Mouse (Mus musculus): Measurements from ENCODE around the gene Mogs. TPM values are rescaled to one million over a fixed set of nuclear protein-coding genes. Genes with fewer than 3 reads are reported as not detected.

Gene Mogs
- polyA plus RNA-seq, 1 experiment, result 25.4 TPM

- Histone ChIP-seq H3K27me3 (ENCODE audit: control insufficient read depth, insufficient read depth, low read length, poor library complexity, severe bottlenecking) (peaks cover 35% of the 10 kb centered on the region), H3K36me3 (ENCODE audit: control insufficient read depth, insufficient read depth, low read length, poor library complexity, severe bottlenecking) (no peaks in the 10 kb centered on the region), H3K4me3 (ENCODE audit: low read depth, low read length) (peak overlapping the region; percentile 65), H3K27ac (ENCODE audit: insufficient read depth, low read length) (no peak overlapping the region), H3K9ac (ENCODE audit: low read depth, poor library complexity, severe bottlenecking) (peak overlapping the region; percentile 71), H3K4me1 (ENCODE audit: control insufficient read depth, insufficient read depth, low read length) (no peaks in the 10 kb centered on the region), H3K9me3 (replicated peaks; ENCODE audit: control insufficient read depth, insufficient read depth, low read length, poor library complexity, severe bottlenecking) (no peaks in the 10 kb centered on the region)
- TF ChIP-seq CTCF (IDR thresholded peaks at IDR 0.05; ENCODE audit: low read depth, low read length) (no peak), EP300 (IDR thresholded peaks at IDR 0.05; ENCODE audit: insufficient read depth, low read depth, low read length) (no peak), POLR2A (IDR thresholded peaks at IDR 0.05; ENCODE audit: insufficient read depth, low read length) (no peak)
Measured at GRCm38 (mm10) chr6:83069488-83070246, 45.6 kb upstream of the Mogs start.

DNA sequence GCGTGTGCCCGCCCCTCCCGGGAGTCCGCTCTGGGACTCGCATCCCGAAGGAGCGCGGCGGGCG, 45.2 kb upstream of the Mogs start, which contains the start of gene Tlx2:
Tlx2 (minus strand) TSS at position 47 of the 64 bp plus-strand sequence.
- Histone ChIP-seq H3K27ac (ENCODE audit: insufficient read depth, low read length) (no peak within 1 kb of the TSS), H3K4me3 (ENCODE audit: low read depth, low read length) (peak within 1 kb of the TSS; percentile 65), H3K4me1 (ENCODE audit: control insufficient read depth, insufficient read depth, low read length) (no peaks in the 10 kb centered on the region), H3K9ac (ENCODE audit: low read depth, poor library complexity, severe bottlenecking) (peak within 1 kb of the TSS; percentile 71), H3K36me3 (ENCODE audit: control insufficient read depth, insufficient read depth, low read length, poor library complexity, severe bottlenecking) (no peaks in the 10 kb centered on the region), H3K9me3 (replicated peaks; ENCODE audit: control insufficient read depth, insufficient read depth, low read length, poor library complexity, severe bottlenecking) (no peaks in the 10 kb centered on the region), H3K27me3 (ENCODE audit: control insufficient read depth, insufficient read depth, low read length, poor library complexity, severe bottlenecking) (peaks cover 35% of the 10 kb centered on the region)
- TF ChIP-seq POLR2A (IDR thresholded peaks at IDR 0.05; ENCODE audit: insufficient read depth, low read length), result no peak
- TF ChIP-seq CTCF (IDR thresholded peaks at IDR 0.05; ENCODE audit: low read depth, low read length), result no peak
- TF ChIP-seq EP300 (IDR thresholded peaks at IDR 0.05; ENCODE audit: insufficient read depth, low read depth, low read length), result no peak

GRCm38 (mm10) chr6:83070311-83071219, 44.7 kb upstream of the Mogs start:
- peak overlapping the region; percentile 71 for H3K9ac ChIP-seq (ENCODE audit: low read depth, poor library complexity, severe bottlenecking)
- H3K36me3 ChIP-seq (ENCODE audit: control insufficient read depth, insufficient read depth, low read length, poor library complexity, severe bottlenecking), result no peaks in the 10 kb centered on the region
- no peaks in the 10 kb centered on the region for H3K4me1 ChIP-seq (ENCODE audit: control insufficient read depth, insufficient read depth, low read length)
- TF ChIP-seq CTCF (IDR thresholded peaks at IDR 0.05; ENCODE audit: low read depth, low read length) (no peak), EP300 (IDR thresholded peaks at IDR 0.05; ENCODE audit: insufficient read depth, low read depth, low read length) (no peak), POLR2A (IDR thresholded peaks at IDR 0.05; ENCODE audit: insufficient read depth, low read length) (no peak)
- no peaks in the 10 kb centered on the region for H3K9me3 ChIP-seq (replicated peaks; ENCODE audit: control insufficient read depth, insufficient read depth, low read length, poor library complexity, severe bottlenecking)
- H3K27ac ChIP-seq (ENCODE audit: insufficient read depth, low read length), result no peak overlapping the region
- H3K27me3 ChIP-seq (ENCODE audit: control insufficient read depth, insufficient read depth, low read length, poor library complexity, severe bottlenecking), result peaks cover 35% of the 10 kb centered on the region
- peak overlapping the region; percentile 30 for H3K4me3 ChIP-seq (ENCODE audit: low read depth, low read length)

- no peak overlapping the region for H3K9ac ChIP-seq (ENCODE audit: low read depth, poor library complexity, severe bottlenecking)
- no peak overlapping the region for H3K27ac ChIP-seq (ENCODE audit: insufficient read depth, low read length)
- TF ChIP-seq EP300 (IDR thresholded peaks at IDR 0.05; ENCODE audit: insufficient read depth, low read depth, low read length), result no peak
- no peak for TF ChIP-seq CTCF (IDR thresholded peaks at IDR 0.05; ENCODE audit: low read depth, low read length)
- no peak for TF ChIP-seq POLR2A (IDR thresholded peaks at IDR 0.05; ENCODE audit: insufficient read depth, low read length)
- no peaks in the 10 kb centered on the region for H3K4me1 ChIP-seq (ENCODE audit: control insufficient read depth, insufficient read depth, low read length)
- H3K4me3 ChIP-seq (ENCODE audit: low read depth, low read length), result peak overlapping the region; percentile 30; the same call in 1 of the 2 replicates
- no peaks in the 10 kb centered on the region for H3K36me3 ChIP-seq (ENCODE audit: control insufficient read depth, insufficient read depth, low read length, poor library complexity, severe bottlenecking)
- no peaks in the 10 kb centered on the region for H3K9me3 ChIP-seq (replicated peaks; ENCODE audit: control insufficient read depth, insufficient read depth, low read length, poor library complexity, severe bottlenecking)
- H3K27me3 ChIP-seq (ENCODE audit: control insufficient read depth, insufficient read depth, low read length, poor library complexity, severe bottlenecking), result peaks cover 35% of the 10 kb centered on the region
Measured at GRCm38 (mm10) chr6:83071220-83071619, 44.1 kb upstream of the Mogs start.

DNA sequence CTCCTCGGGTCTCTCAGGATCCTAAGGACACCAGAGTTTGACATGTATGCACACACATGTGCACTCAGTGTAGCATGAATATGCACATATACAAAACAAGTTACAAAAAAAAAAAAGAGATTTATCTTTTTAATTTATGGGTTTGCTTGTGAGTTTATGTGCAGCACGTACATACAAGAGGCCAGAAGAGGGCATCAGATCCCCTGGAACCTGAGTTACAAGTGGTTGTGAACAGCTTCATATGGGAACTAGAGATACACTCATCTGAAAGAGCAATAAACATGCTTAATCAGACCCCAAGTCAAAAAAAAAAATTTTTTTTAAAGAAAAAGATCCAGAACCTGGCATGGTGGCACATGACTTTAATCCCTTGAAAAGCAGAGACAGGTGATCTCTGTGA, 40.3 kb upstream of the Mogs start:
- Histone ChIP-seq H3K36me3 (ENCODE audit: control insufficient read depth, insufficient read depth, low read length, poor library complexity, severe bottlenecking) (no peaks in the 10 kb centered on the region), H3K27ac (ENCODE audit: insufficient read depth, low read length) (no peak overlapping the region), H3K4me3 (ENCODE audit: low read depth, low read length) (no peak overlapping the region), H3K9ac (ENCODE audit: low read depth, poor library complexity, severe bottlenecking) (no peak overlapping the region), H3K9me3 (replicated peaks; ENCODE audit: control insufficient read depth, insufficient read depth, low read length, poor library complexity, severe bottlenecking) (no peaks in the 10 kb centered on the region), H3K4me1 (ENCODE audit: control insufficient read depth, insufficient read depth, low read length) (no peaks in the 10 kb centered on the region), H3K27me3 (ENCODE audit: control insufficient read depth, insufficient read depth, low read length, poor library complexity, severe bottlenecking) (peaks cover 11% of the 10 kb centered on the region)
- TF ChIP-seq EP300 (IDR thresholded peaks at IDR 0.05; ENCODE audit: insufficient read depth, low read depth, low read length), result no peak
- no peak for TF ChIP-seq CTCF (IDR thresholded peaks at IDR 0.05; ENCODE audit: low read depth, low read length)
- TF ChIP-seq POLR2A (IDR thresholded peaks at IDR 0.05; ENCODE audit: insufficient read depth, low read length), result no peak

Data from ES-Bruce4 (cell line).